Comparison of ENCODE assay signal across 8 mouse cellular contexts in genomic region chr5:121838341-121839127, GRCm38 (mm10). TPM values are rescaled to one million over a fixed set of nuclear protein-coding genes. Genes with fewer than 3 reads are reported as not detected.
DNase-seq lines count a peak whose midpoint lies in the region; ATAC-seq and TF ChIP-seq lines count a peak whose summit lies in the region.

No protein-coding gene starts in this region.

- no peaks in the 10 kb centered on the region for H3K36me3 ChIP-seq in embryonic facial prominence, embryonic 10.5 days (replicated peaks)
- H3K36me3 ChIP-seq in heart, embryonic 16.5 days (ENCODE audit: control insufficient read depth, insufficient read depth): no peaks in the 10 kb centered on the region
- no peaks in the 10 kb centered on the region for H3K36me3 ChIP-seq in spleen, adult 2 months (ENCODE audit: control insufficient read depth, insufficient read depth, low read length)

- DNase-seq in urinary bladder, adult 2 months (ENCODE audit: low spot score): peak; percentile 54
- no peak for DNase-seq in urinary bladder, postnatal 10 days (ENCODE audit: low spot score)
- DNase-seq in embryonic facial prominence, embryonic 10.5 days (ENCODE audit: low spot score): peak; percentile 58
- DNase-seq in kidney, postnatal 25 days: peak; percentile 73 to 89
- DNase-seq in spleen, adult 2 months (ENCODE audit: low read depth in 1 of 2, low spot score in 2 of 2): peak; percentile 65 to 82
- no peak for DNase-seq in ovary, postnatal 36 days (ENCODE audit: low spot score)

- peak overlapping the region; percentile 75 for H3K4me3 ChIP-seq in embryonic facial prominence, embryonic 10.5 days
- H3K4me3 ChIP-seq in heart, embryonic 16.5 days (ENCODE audit: low read length): peak overlapping the region; percentile 72
- H3K4me3 ChIP-seq in spleen, adult 2 months (ENCODE audit: extremely low read depth, insufficient read depth, insufficient read length): peak overlapping the region; percentile 58

- TF ChIP-seq POLR2A in spleen, adult 2 months (IDR thresholded peaks at IDR 0.05; ENCODE audit: low read depth, low read length): peak; percentile 14

- 1% methylated on average over 46 of the region's 46 CpGs for WGBS in embryonic facial prominence, embryonic 10.5 days
- 1% methylated on average over 46 of the region's 46 CpGs for WGBS in heart, embryonic 16.5 days
- WGBS in spleen, adult 2 months: under 1% methylated on average over 46 of the region's 46 CpGs

- H3K4me1 ChIP-seq in embryonic facial prominence, embryonic 10.5 days: peaks cover 68% of the 10 kb centered on the region
- peaks cover 44% of the 10 kb centered on the region for H3K4me1 ChIP-seq in heart, embryonic 16.5 days (ENCODE audit: control insufficient read depth, insufficient read depth, low read length)
- peaks cover 16% of the 10 kb centered on the region; the same call in 1 of the 2 replicates for H3K4me1 ChIP-seq in spleen, adult 2 months (ENCODE audit: control insufficient read depth, insufficient read depth, insufficient read length)

- peak overlapping the region; percentile 41; the same call in 1 of the 2 replicates for H3K27ac ChIP-seq in embryonic facial prominence, embryonic 10.5 days (replicated peaks)
- H3K27ac ChIP-seq in heart, embryonic 16.5 days (ENCODE audit: low read length): peak overlapping the region; percentile 74
- peak overlapping the region; percentile 96 for H3K27ac ChIP-seq in spleen, adult 2 months (ENCODE audit: insufficient read depth, low read length)

- H3K4me2 ChIP-seq in heart, embryonic 16.5 days (ENCODE audit: low read depth, low read length): peak overlapping the region; percentile 97

- no peak for TF ChIP-seq CTCF in spleen, adult 2 months (IDR thresholded peaks at IDR 0.05; ENCODE audit: extremely low read depth, insufficient read depth, insufficient read length, insufficient replicate concordance)

- H3K27me3 ChIP-seq in embryonic facial prominence, embryonic 10.5 days (replicated peaks; ENCODE audit: low read depth, poor library complexity, severe bottlenecking): peaks cover 84% of the 10 kb centered on the region
- peaks cover 6% of the 10 kb centered on the region for H3K27me3 ChIP-seq in heart, embryonic 16.5 days (ENCODE audit: control insufficient read depth, insufficient read depth, low read length)
- no peaks in the 10 kb centered on the region for H3K27me3 ChIP-seq in spleen, adult 2 months (ENCODE audit: control insufficient read depth, insufficient read depth, low read length)

- no peak for ATAC-seq in heart, embryonic 16.5 days (replicated peaks; ENCODE audit: extremely low read depth, insufficient read depth, low FRiP score)
- peak; percentile 24 for ATAC-seq in megakaryocyte, adult 5-6 weeks (ENCODE audit: poor library complexity, severe bottlenecking)

- peak overlapping the region; percentile 77 for H3K9ac ChIP-seq in heart, embryonic 16.5 days (ENCODE audit: low read length)

- peaks cover 5% of the 10 kb centered on the region; the same call in 1 of the 2 replicates for H3K9me3 ChIP-seq in embryonic facial prominence, embryonic 10.5 days
- H3K9me3 ChIP-seq in heart, embryonic 16.5 days (replicated peaks; ENCODE audit: control insufficient read depth, low read length): no peaks in the 10 kb centered on the region

RNA-seq across cellular contexts. Expression of gene Sh2b3, which starts 1.1 kb away (rescaled TPM):
- 22.2 and 25.8 TPM in 2 replicates for polyA plus RNA-seq in urinary bladder, adult 2 months (2012; rRNA removed)
- polyA plus RNA-seq in embryonic facial prominence, embryonic 10.5 days (2016; fragmentation: Nextera tagmentation; extraction: Ambion mirVana): 7.9 TPM in 2 replicates
- 12.0 and 13.3 TPM in 2 replicates for polyA plus RNA-seq in heart, embryonic 16.5 days (2015; fragmentation: Nextera tagmentation; extraction: Ambion mirVana)
- total RNA-seq in megakaryocyte, adult 5-6 weeks (2015): 82.9 and 83.8 TPM in 2 replicates
- total RNA-seq in megakaryocyte, adult 5-6 weeks (2017): 46.3 and 55.6 TPM in 2 replicates
- polyA plus RNA-seq in spleen, adult 2 months (2012; rRNA removed): 118 and 259 TPM in 2 replicates

RNA-seq across cellular contexts. Expression of gene Pheta1, which starts 10.2 kb away (rescaled TPM):
- polyA plus RNA-seq in urinary bladder, adult 2 months (2012; rRNA removed): 11.3 and 12.2 TPM in 2 replicates
- polyA plus RNA-seq in embryonic facial prominence, embryonic 10.5 days (2016; fragmentation: Nextera tagmentation; extraction: Ambion mirVana): 56.5 and 60.0 TPM in 2 replicates
- 15.3 and 19.4 TPM in 2 replicates for polyA plus RNA-seq in heart, embryonic 16.5 days (2015; fragmentation: Nextera tagmentation; extraction: Ambion mirVana)
- total RNA-seq in megakaryocyte, adult 5-6 weeks (2015): 0.78 and 1.2 TPM in 2 replicates
- 0.69 and 1.8 TPM in 2 replicates for total RNA-seq in megakaryocyte, adult 5-6 weeks (2017)
- 5.1 and 5.9 TPM in 2 replicates for polyA plus RNA-seq in spleen, adult 2 months (2012; rRNA removed)

Comparison
In these comparisons a context has a peak if more than half of its experiments do, and no peak if none do; other contexts are left out.
1. DNase-seq: peak in urinary bladder, adult 2 months (single experiment), embryonic facial prominence, embryonic 10.5 days (single experiment), kidney, postnatal 25 days (2 of 2) and spleen, adult 2 months (2 of 2); none in urinary bladder, postnatal 10 days (single experiment) and ovary, postnatal 36 days (single experiment).
2. H3K27ac ChIP-seq: peak in every context shown above with its lines; median percentile 96 in spleen, adult 2 months; 74 in heart, embryonic 16.5 days; 41 in embryonic facial prominence, embryonic 10.5 days.
3. Peak in every context shown above with its lines, with median percentiles within 50 percentile points of each other: H3K4me3 ChIP-seq.